Mouse (Mus musculus) telencephalon, adult 2 months (tissue): Measurements from ENCODE around the gene Foxl1.

Experiments
- DNase-seq: peaks from one replicate; pipeline ENCODE4 v3.0.0-alpha.2; 2011; ENCODE audit warnings: low read depth, low spot score

Foxl1 gene

DNA sequence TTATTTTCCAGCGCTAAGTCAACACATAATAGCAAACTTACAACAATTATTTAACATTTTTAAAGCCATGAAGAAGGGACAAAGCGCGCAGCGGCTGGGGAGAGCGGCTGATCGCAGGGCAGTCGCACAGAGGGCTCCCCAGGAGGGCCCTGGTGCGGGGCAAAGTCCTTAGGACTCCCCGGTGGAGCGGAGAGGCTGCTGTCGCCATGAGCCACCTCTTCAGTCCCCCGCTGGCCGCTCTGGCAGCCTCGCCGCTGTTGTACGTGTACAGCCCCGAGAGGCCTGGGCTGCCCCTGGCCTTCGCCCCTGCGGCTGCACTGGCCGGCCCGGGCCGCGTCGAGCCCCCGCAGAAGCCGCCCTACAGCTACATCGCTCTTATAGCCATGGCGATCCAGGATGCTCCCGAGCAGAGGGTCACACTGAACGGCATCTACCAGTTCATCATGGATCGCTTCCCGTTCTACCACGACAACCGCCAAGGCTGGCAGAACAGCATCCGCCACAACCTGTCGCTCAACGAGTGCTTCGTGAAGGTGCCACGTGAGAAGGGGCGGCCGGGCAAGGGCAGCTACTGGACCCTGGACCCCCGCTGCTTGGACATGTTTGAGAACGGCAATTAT, at the start of gene Foxl1:
TSS of gene Foxl1 (plus strand) at position 185 of the 620 bp plus-strand sequence.
- DNase-seq = no peak

DNA sequence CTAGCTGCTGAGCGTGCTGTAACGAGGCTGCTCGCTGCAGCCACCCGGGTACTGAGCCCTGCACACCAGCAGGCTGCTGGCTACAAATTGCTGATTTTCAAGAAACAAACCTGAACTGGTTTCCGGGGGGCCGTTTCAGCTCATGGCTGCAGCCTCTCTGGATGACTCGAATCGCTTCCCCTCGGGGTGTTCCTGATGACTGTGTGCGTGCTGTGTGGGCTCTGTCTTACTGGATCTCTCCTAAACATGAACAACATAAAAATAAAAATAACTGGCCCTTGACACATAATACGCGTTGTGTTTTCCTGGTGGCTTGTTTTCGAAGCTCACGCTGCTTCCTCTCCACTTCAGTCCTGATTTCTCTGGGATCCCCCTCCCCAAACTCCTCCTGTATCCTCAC, 49.0 kb upstream of the Foxl1 start:
- DNase-seq = no peak

DNA sequence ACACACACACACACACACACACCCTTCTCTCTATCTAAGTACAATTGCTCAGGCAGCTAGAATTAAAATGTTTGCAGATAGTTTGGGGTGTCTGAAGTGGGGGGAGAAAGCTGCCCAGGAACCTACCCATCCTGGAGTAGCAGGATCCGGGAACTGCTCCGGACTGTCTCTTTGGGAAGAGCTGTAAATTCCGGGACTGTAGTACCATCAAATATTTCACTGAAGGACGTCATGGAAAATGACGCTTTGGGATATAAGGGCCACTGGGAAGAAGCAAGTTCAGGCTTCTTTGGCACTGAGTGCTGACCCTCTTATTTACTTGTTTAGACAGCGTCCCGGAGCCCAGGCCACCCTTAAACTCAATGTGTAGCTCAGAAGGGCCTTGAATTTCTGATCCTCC, 48.5 kb upstream of the Foxl1 start:
- no peak for DNase-seq

DNA sequence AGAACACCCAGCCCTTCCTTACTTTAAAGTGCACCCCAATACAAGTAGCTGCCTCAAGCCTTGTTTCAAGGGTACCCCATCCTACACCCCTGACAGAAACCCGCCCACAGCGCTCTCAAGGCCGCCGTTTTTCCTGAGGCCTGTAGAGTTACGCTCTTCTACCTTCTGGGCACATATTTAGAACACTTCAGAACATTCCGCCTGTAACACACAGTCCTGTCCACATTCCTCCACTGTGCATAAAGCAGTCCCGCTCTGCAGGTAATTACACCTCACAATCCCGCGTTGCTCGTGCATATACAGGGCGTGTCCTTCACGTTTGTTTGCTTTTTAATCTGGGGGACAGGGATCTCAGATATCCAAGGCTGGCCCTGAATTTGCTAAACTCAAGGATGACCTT, 47.8 kb upstream of the Foxl1 start:
- no peak for DNase-seq

DNA sequence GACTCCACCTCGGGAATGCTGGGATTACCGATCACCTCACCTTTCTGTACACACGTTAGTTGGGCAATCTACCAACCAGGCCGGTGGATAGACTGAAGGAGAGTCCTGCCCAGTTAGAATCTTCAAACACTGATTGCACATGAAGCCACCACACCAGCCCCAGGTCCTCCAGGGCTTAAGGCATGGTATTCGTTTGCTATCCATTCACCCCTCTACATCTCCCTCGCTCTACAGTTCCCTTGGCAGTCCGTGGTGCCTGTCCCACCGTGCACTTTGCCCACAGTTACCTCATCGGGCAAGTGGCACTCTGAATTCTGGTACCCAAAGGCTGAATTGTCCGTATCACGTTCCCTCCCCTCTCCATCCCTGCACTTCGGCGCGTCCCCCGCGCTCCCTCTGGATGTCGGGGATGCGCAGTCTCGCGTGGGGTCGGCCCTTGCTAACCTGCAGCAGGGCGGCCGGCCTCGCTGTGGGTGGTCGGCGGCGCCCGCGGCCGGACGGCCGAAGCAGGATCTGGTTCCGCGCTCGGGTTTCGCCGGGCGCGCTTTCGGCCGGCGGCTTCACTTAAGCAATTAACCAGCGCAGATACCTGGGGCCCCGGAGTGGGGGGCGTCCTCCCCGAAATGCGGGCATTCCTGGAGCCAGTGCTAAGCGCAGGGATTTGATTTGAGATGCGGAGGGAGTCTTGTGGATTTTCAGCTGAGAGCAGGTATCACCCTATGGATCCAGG, 47.2 kb upstream of the Foxl1 start:
- no peak for DNase-seq

DNA sequence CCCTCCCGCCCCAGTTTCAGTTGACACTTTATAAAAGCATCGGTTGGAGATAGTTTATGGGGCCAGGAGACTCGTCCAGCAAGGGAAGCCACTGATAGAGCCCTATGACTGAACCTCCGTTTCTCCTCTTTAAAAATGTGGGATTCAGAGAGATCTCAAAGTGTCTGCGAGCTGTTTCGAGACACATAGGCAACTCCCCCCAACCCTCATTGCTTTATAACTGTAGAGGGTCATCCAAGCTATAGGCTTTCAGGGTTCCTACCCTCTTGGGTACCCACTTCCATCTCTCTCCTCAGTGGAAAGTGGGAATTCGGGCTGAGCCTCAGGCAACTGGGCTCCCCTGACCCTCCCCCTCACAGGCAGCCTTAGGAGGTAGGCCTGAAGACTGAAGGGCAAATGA, 46.3 kb upstream of the Foxl1 start:
- no peak for DNase-seq

DNA sequence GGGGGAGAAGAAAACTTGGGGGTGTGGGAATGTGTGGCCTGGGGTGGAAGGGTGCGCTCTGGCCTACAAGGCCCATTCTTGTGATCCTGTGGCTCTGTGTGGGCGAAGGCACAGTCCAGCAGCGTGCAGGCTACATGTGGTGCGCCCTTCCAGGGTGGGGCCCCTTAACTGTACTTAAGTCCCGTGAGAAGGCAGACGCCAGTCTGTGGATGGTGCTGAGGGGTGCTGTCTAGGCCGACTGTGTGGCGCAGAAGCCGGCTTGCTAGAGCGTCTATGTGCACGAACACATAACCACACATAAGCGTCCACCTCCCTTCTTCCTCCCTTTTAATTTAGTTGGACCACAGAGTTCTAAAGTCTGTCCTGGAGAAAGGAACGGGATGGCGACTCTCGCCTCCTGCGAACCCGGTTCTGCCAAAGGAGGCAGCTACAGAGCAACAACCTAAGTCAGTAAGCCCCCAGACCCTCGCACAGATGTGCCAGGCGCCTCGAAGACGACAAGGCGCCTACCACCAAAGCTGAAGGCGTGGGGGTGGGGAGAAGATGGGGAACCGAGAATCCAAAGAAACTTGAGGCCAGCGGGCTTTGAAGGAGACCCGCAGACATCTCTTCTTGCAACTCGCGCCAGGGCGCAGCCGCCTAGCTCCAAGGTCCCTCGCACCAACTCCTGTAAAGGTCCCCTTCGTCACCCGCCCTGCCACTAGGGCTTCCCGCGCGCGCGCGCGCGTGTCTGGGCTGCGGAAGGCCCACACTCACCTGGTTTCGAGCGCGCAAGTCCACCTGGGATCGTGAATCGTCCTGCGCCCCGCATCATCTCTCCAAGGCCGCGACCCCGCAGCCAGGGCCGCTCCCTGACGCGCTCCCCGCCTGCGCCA, 45.3 kb upstream of the Foxl1 start:
- DNase-seq = no peak

DNA sequence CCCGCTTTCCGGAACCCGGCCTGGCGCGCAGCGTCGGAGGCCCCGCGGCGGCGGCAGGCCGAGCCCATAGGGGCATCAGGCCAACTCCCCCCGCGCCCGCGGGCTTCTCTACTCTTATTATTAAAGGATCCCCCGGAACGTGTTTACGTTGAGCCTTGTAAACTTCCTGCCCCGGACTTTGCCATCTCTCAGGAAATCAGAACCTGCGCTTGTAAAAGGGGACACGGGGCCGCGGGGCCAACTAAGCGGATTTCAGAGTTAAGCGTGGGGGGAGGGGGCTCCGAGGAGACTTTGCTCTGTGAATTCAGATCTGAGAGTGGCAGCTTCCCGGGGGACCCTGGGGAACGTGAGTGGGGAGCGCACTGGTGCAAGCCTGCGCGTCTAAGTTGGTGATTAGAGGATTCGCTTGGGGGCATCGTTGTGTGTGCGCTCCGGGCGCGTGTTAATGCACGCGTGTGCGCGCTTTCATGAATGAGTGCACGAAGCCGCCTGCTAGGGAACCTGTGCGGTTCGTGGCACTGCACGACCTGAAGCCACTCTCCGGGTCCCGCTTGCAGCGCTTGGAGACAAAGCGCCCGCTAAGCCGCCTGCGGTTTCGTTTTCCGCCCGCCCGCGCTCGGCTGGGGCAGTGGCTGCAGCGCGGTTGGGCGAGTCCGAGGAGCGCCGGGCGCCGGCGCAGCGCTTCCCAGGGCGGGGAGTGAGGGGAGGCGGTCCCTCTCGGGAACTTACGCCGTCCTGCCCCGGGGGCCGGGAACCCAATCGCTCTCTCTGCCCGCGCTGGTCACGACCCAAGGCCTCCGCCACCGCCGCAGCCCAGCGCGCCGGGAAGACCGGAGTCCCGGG, 44.4 kb upstream of the Foxl1 start:
- DNase-seq = no peak

DNA sequence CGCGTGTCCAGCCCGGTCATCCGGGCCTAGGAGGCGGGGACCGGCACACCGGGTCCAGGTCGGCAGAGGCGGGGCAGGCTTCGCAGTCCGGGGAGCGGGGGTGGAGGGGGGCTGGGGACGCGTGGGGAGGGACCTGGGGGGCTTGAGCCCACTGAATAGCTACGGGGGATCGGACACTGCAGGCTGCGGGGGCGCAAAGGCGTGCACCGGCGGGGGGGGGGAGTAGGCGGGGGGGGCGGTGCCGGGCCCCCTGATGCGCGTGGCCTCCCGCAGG, 43.9 kb upstream of the Foxl1 start:
- DNase-seq = no peak

DNA sequence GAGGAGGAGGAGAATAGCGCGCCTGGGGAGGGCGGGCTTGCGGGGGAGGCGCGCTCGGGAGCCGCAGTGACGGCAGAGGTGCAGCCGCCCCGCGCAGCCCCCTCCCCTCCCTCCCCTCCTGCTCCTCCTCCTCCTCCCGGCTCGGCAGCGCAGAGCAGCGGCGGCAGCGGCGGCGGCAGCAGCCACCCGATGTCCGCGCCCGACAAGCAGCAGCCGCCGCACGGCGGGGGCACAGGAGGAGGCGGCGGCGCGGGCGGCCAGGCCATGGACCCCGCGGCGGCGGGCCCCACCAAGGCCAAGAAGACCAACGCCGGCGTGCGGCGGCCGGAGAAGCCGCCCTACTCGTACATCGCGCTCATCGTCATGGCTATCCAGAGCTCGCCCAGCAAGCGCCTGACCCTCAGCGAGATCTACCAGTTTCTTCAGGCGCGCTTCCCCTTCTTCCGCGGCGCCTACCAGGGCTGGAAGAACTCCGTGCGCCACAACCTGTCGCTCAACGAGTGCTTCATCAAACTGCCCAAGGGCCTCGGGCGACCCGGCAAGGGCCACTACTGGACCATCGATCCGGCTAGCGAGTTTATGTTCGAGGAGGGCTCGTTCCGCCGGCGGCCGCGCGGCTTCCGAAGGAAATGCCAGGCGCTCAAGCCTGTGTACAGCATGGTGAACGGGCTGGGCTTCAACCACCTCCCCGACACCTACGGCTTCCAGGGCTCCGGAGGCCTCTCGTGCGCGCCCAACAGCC, 43.4 kb upstream of the Foxl1 start, which contains the start of gene Foxf1:
TSS of gene Foxf1 (plus strand) at position 177 of the 742 bp plus-strand sequence.
- DNase-seq = no peak

DNA sequence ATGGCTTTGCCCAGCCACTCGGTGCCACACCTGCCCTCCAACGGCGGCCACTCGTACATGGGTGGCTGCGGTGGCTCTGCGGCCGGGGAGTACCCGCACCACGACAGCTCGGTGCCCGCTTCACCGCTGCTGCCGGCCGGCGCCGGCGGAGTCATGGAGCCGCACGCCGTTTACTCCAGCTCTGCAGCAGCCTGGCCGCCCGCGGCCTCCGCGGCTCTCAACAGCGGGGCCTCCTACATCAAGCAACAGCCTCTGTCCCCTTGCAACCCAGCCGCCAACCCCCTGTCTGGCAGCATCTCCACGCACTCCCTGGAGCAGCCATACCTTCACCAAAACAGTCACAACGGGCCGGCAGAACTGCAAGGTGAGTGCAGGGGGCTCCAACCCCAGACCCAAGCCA, 42.7 kb upstream of the Foxl1 start:
- no peak for DNase-seq

DNA sequence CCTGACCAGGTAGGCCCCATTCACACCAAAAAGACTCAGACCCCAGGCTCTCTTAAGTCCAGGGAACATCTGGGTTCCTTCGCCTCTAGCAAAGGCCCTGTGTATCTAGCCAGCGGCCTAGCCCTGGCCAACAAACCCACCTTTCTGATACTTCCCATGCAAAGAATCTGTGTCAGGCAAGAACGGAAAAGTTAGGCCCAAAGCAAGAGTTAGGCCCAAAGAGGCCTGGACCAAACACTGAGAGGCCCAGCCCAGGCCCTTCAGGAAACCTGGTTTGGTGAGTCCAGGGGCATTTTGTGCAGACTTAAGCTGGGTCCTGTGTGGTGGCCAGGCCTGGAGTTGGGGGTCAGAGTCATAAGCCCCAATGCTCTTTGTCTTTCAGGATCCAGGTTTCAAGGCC, 42.2 kb upstream of the Foxl1 start:
- DNase-seq = no peak

DNA sequence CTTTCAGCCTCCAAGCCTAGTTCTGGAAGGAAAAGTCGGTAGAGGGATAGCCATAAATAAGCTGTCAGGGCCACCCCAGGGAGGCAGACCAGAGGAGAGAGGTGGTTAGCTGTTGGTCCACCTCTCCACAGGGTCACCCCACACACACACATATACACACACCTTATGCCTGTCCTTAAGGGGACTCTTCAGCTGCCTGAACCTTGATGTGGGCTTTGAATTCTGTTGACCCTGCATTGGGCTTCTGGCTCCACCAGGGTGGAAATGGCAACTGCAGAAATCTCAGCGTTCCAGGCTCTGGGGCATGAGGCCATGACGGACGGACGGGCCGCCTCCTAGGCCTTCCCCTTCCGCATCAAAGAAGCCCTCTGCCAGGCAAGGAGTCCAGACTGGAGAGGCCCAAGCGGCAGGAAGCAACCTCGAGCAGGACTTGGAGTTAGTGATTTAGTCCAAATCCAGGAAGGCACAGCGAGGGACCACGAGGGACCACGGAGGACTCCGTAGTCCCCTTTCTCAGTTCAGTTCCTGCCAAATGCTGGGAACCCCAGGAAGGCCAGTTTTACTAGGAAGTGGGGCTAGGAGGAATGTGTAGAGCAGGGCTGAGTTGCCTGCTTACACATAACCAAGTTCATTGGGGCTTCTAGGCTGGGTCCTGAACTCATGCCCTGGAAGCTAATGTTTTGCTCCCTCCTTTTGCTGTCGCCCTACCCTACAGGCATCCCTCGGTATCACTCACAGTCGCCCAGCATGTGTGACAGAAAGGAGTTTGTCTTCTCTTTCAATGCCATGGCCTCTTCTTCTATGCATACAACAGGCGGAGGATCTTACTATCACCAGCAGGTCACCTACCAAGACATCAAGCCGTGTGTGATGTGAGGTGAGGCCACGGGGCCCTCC, 41.5 kb upstream of the Foxl1 start:
- DNase-seq = no peak

DNA sequence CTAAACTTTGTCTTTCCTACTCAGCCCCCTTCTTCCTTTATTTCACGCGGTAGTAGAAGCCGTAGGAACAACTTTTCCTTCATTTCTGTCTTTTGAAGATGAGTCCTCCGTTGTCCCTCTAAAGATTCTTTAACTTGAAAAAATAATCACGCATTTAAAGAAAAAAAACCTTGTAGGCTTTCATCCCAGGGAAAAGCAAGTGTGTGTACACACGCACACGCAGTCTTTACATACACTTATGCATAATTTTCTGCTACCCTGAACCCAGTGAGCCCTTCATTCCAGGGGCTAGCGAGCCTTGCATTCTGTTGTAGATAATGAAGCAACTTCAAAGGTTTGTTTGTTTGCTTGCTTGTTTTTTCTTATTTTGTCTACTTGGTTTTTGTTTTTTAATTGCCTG, 39.5 kb upstream of the Foxl1 start:
- DNase-seq = no peak

DNA sequence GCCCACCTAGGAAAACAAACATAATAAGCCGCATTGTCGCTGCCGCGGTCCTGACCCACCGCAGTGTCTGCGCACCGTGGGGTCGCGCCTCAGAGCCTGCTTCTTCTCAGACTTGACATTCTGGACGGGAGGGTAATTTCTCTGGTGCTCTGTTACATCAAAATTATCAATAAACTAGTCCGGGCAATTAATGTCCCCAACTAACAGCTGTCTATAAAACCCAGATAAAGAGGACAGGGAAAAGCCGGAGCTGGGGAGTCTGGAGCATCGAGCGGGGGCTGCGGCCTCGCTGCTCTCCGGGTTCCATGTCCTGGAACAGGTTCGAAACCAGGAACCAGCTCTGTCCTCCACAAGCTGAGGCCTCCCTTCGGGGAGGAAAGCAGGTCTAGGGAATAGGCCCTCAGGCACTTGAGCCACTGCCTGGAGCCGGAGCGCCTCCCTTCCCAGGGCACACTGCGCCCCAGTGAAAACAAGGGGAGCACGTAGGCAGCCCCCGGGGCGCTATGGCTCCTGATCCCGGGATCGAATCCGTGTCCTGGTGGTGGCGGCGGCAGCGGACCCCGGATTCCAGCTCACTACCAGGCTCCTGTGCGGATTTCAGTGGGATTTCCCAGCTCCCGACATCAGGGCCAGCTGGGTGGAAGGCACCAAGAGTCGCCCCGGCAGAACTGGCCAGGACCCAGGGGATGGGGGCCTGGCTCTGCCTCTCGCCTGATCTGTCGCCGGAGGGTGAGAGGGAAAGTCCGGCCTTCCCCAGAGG, 38.7 kb upstream of the Foxl1 start:
- no peak for DNase-seq

DNA sequence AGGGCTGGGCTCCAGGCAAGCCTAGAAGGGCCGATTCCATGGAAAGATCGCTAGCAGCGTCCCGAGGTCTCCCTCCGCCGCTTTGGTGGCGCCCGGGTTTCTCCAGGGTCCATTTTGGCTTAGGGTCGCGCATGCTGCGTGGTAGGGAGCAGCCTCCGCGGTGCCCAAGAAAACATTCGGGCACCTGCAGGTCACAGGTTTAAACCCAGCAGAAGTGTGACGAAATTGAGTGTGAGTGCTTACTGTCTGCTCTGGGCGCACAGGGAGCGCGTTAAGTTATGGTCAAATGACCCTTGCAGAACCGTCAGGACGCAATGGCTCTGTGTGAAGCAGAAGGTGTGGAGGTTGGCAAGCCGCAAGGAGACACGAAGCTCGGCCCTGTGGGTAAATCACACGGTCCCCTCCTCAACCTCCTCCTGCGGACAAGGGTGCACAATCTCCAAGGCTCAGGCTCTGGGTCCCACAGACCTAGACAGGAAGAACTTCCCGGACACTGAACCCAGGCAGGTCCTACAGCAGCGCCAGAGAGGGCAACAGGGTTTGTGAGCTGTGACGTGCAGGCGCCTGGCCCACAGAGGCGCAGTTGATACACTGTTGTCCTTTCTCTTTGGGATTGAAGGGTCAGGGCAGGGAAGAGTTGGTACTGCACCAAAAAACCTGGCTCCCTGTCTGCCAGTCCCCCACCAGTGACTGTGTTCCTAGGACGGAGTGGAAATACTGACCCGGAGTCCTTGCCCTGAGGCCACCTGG, 37.9 kb upstream of the Foxl1 start:
- no peak for DNase-seq

DNA sequence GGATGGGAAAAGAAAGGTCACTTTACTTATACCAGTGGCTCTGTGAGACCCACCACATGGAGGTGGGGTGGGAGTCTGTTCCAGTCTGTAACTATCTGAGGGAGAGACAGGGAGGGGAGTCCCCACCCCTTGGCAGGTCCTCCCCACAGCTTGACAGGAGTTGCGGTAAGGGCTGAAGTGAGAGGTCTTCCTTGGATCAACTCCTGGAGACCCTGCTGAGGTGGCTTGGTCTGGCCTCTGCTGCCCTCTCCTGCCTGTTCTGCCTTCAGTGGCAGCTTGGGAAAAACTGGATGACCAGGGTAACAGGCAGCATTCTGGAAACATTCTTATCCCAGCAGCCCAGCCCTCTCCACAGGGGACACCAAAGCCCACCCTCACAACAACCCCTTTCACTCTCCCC, 37.0 kb upstream of the Foxl1 start:
- DNase-seq = no peak

DNA sequence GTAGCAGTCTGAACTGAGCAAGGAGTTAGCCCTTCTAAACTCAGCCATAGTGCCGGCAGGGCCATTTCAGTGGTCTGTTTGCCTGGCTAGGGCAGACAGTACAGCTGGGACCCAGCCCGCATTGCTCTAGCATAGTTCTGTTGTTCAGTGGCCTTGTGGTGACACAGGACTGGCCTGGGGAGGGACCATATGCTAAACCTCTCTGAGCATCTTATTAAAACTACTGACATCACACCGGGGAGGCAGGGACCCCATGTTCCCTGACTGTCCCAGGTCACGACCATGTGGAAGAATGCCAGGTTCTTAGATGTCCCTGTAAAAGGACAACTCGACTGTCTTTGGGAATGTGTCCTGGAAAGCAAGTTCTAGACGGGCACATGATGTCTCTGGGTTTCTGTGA, 35.6 kb upstream of the Foxl1 start:
- DNase-seq = no peak

DNA sequence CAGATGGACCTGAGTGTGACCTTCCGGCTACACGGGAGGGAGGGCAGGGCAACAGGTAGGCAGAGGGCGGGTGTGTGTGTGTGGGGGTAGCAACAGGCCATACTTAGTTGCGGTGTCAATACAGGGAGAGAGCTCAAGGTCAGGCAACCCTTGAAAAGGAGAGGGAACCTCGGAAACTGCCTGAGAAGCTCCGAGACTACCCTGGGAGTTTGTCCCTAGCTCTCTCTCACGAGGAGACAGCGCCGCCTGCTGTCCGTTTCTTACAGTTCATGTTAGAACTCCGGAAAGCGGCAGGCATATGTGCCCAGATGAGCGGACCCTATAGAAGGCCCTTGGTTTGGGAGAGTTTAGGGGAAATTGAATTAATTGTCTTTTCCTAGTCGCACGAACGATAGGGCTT, 35.1 kb upstream of the Foxl1 start:
- peak; percentile 42 for DNase-seq
